Mouse (Mus musculus) splenic B cell, adult 2 months (primary cell): Measurements from ENCODE around the gene Scaf8.

Experiments
- DNase-seq: peaks from one replicate; pipeline ENCODE4 v3.0.0-alpha.2; 2011; ENCODE audit warnings: low read depth, low spot score
- H3K27me3 ChIP-seq: 2 replicates; pipeline ENCODE4 v1.6.1; 2012; ENCODE audit warnings: mild to moderate bottlenecking, low read length, moderate library complexity, mixed read lengths; ENCODE audit not compliant: control insufficient read depth, poor library complexity, insufficient read depth, severe bottlenecking
- H3K36me3 ChIP-seq: 2 replicates; pipeline ENCODE4 v1.6.1; 2012; ENCODE audit warnings: mild to moderate bottlenecking, low read length, moderate library complexity, mixed read lengths; ENCODE audit not compliant: control insufficient read depth, poor library complexity, insufficient read depth, severe bottlenecking

Scaf8 gene

GRCm38 (mm10) chr17:3210134-3210533 lies 95.4 kb downstream of the Scaf8 start:
- no peak for DNase-seq
- Histone ChIP-seq H3K27me3 (no peaks in the 10 kb centered on the region), H3K36me3 (no peaks in the 10 kb centered on the region)

- H3K27me3 ChIP-seq = no peaks in the 10 kb centered on the region
- no peak for DNase-seq
Measured at GRCm38 (mm10) chr17:3212105-3212504, 97.3 kb downstream of the Scaf8 start.

GRCm38 (mm10) chr17:3212886-3213285 lies 98.1 kb downstream of the Scaf8 start:
- DNase-seq = no peak
- Histone ChIP-seq H3K36me3 (no peaks in the 10 kb centered on the region; the same call in 1 of the 2 replicates), H3K27me3 (no peaks in the 10 kb centered on the region)

More at GRCm38 (mm10) chr17:3212105-3212504, 97.3 kb downstream of the Scaf8 start:
- H3K36me3 ChIP-seq = no peaks in the 10 kb centered on the region; the same call in 1 of the 2 replicates

GRCm38 (mm10) chr17:3214852-3215251 lies 100.1 kb downstream of the Scaf8 start:
- H3K36me3 ChIP-seq = no peaks in the 10 kb centered on the region; the same call in 1 of the 2 replicates
- no peak for DNase-seq
- no peaks in the 10 kb centered on the region for H3K27me3 ChIP-seq

GRCm38 (mm10) chr17:3217023-3217422 lies 102.3 kb downstream of the Scaf8 start:
- no peaks in the 10 kb centered on the region for H3K27me3 ChIP-seq
- no peak for DNase-seq

GRCm38 (mm10) chr17:3218364-3218763 lies 103.6 kb downstream of the Scaf8 start:
- Histone ChIP-seq H3K36me3 (no peaks in the 10 kb centered on the region; the same call in 1 of the 2 replicates), H3K27me3 (no peaks in the 10 kb centered on the region)
- DNase-seq = no peak

More at GRCm38 (mm10) chr17:3217023-3217422, 102.3 kb downstream of the Scaf8 start:
- H3K36me3 ChIP-seq = no peaks in the 10 kb centered on the region; the same call in 1 of the 2 replicates

- H3K36me3 ChIP-seq = no peaks in the 10 kb centered on the region; the same call in 1 of the 2 replicates
- no peaks in the 10 kb centered on the region for H3K27me3 ChIP-seq
- DNase-seq = no peak
Measured at GRCm38 (mm10) chr17:3218916-3219315, 104.1 kb downstream of the Scaf8 start.

- H3K27me3 ChIP-seq = no peaks in the 10 kb centered on the region
- H3K36me3 ChIP-seq = no peaks in the 10 kb centered on the region; the same call in 1 of the 2 replicates
- no peak for DNase-seq
Measured at GRCm38 (mm10) chr17:3220201-3220600, 105.4 kb downstream of the Scaf8 start.

GRCm38 (mm10) chr17:3223071-3223470 lies 108.3 kb downstream of the Scaf8 start:
- DNase-seq = no peak
- H3K27me3 ChIP-seq = no peaks in the 10 kb centered on the region
- H3K36me3 ChIP-seq = no peaks in the 10 kb centered on the region

GRCm38 (mm10) chr17:3223721-3224120 lies 108.9 kb downstream of the Scaf8 start:
- Histone ChIP-seq H3K36me3 (no peaks in the 10 kb centered on the region), H3K27me3 (no peaks in the 10 kb centered on the region)
- no peak for DNase-seq

GRCm38 (mm10) chr17:3224383-3225106 lies 109.8 kb downstream of the Scaf8 start:
- peak; percentile 87 for DNase-seq
- H3K27me3 ChIP-seq = no peaks in the 10 kb centered on the region
- H3K36me3 ChIP-seq = no peaks in the 10 kb centered on the region

- Histone ChIP-seq H3K36me3 (no peaks in the 10 kb centered on the region), H3K27me3 (no peaks in the 10 kb centered on the region)
- DNase-seq = peak; percentile 66
Measured at GRCm38 (mm10) chr17:3230231-3231000, 115.6 kb downstream of the Scaf8 start.

- no peaks in the 10 kb centered on the region for H3K27me3 ChIP-seq
- DNase-seq = no peak
- no peaks in the 10 kb centered on the region for H3K36me3 ChIP-seq
Measured at GRCm38 (mm10) chr17:3232626-3233025, 117.9 kb downstream of the Scaf8 start.

- H3K27me3 ChIP-seq = no peaks in the 10 kb centered on the region
- H3K36me3 ChIP-seq = 0 out of 2 replicates have a peak, but pooled peaks cover 2% of the 10 kb centered on the region
- no peak for DNase-seq
Measured at GRCm38 (mm10) chr17:3243672-3244071, 128.9 kb downstream of the Scaf8 start.
